Mouse (Mus musculus) lung, postnatal 0 days (tissue): ENCODE data around the gene Tsc22d3.

Experiments used
- CTCF ChIP-seq: IDR thresholded peaks from 2 replicates; pipeline ENCODE4 v1.5.1; 2016; ENCODE audit warnings: antibody characterized with exemption, mild to moderate bottlenecking
- EP300 ChIP-seq: IDR thresholded peaks from 2 replicates; pipeline ENCODE4 v1.6.1; 2016; ENCODE audit warnings: antibody characterized with exemption, mild to moderate bottlenecking, control low read depth

GRCm38 (mm10) chrX:140575200-140575599 is 25.3 kb downstream of the Tsc22d3 start:
- TF ChIP-seq CTCF (no peak), EP300 (no peak)
